Mouse (Mus musculus) liver, embryonic 12.5 days (tissue): ENCODE measurements around the gene Aldh6a1. TPM values are rescaled to one million over a fixed set of nuclear protein-coding genes. Genes with fewer than 3 reads are reported as not detected.

Source experiments
- ATAC-seq: fragments of 200-750 bp; cut with Nextera tagmentation; 2 replicates; pipeline ENCODE4 v1.8.0; 2017; ENCODE audit warnings: moderate number of reproducible peaks, mild to moderate bottlenecking, moderate library complexity
- H3K27ac ChIP-seq: fragments of 300-500 bp; sonication (generic); 2 replicates; pipeline ENCODE4 v1.5.1; 2016; ENCODE audit warnings: mild to moderate bottlenecking
- H3K27me3 ChIP-seq: fragments of 300-500 bp; sonication (generic); replicated peaks from 2 replicates; pipeline ENCODE4 v1.6.1; 2016; ENCODE audit warnings: mild to moderate bottlenecking, moderate library complexity
- H3K36me3 ChIP-seq: fragments of 300-500 bp; sonication (generic); 2 replicates; pipeline ENCODE4 v1.6.1; 2016; ENCODE audit warnings: mild to moderate bottlenecking, moderate library complexity
- H3K4me1 ChIP-seq: fragments of 300-500 bp; sonication (generic); 2 replicates; pipeline ENCODE4 v1.6.1; 2016
- H3K4me2 ChIP-seq: fragments of 300-500 bp; sonication (generic); 2 replicates; pipeline ENCODE4 v1.6.1; 2016; ENCODE audit warnings: mild to moderate bottlenecking, moderate library complexity
- H3K4me3 ChIP-seq: fragments of 300-500 bp; sonication (generic); 2 replicates; pipeline ENCODE4 v1.5.1; 2016; ENCODE audit warnings: mild to moderate bottlenecking, moderate library complexity
- H3K9ac ChIP-seq: fragments of 300-500 bp; sonication (generic); 2 replicates; pipeline ENCODE4 v1.6.1; 2016; ENCODE audit warnings: mild to moderate bottlenecking, moderate library complexity
- H3K9me3 ChIP-seq: fragments of 300-500 bp; sonication (generic); replicated peaks from 2 replicates; pipeline ENCODE4 v1.6.1; 2016; ENCODE audit warnings: mild to moderate bottlenecking, moderate library complexity
- WGBS: fragments of 180-500 bp; shearing (Covaris S2); methylation state at CpG from one replicate; pipeline ENCODE4 v1.1.7; 2016; ENCODE audit not compliant: insufficient replicate concordance; 5-methylcytosine and 5-hydroxymethylcytosine counted together
- polyA plus RNA-seq: library from polyadenylated mRNA; unstranded; fragments of >200 nt; fragmentation: Nextera tagmentation; extraction: Ambion mirVana; gene quantifications from 2 replicates; pipeline ENCODE4 v1.2.1, GENCODE M21; 2016

Aldh6a1 gene
- polyA plus RNA-seq: 17.4 and 17.9 TPM in 2 replicates

GRCm38 (mm10) chr12:84450718-84451646 lies at the start of gene Aldh6a1, which contains the start of gene Lin52:
TSS of gene Aldh6a1 (minus strand) at chr12:84451004.
TSS of gene Lin52 (plus strand) at chr12:84451422.
- Histone ChIP-seq H3K9ac (peak within 1 kb of the TSS; percentile 85), H3K27ac (peak within 1 kb of the TSS; percentile 81), H3K9me3 (no peaks in the 10 kb centered on the region), H3K36me3 (peaks cover 14% of the 10 kb centered on the region), H3K27me3 (peaks cover 23% of the 10 kb centered on the region), H3K4me3 (peak within 1 kb of the TSS; percentile 93), H3K4me1 (peaks cover 43% of the 10 kb centered on the region), H3K4me2 (peak within 1 kb of the TSS; percentile 97)
- peak; percentile 97 for ATAC-seq
- under 1% methylated on average over 48 of the region's 49 CpGs for WGBS

- H3K36me3 ChIP-seq: no peaks in the 10 kb centered on the region
- no peak for ATAC-seq
- no peaks in the 10 kb centered on the region for H3K27me3 ChIP-seq
- H3K9me3 ChIP-seq: no peaks in the 10 kb centered on the region
- peaks cover 18% of the 10 kb centered on the region for H3K4me1 ChIP-seq
- H3K9ac ChIP-seq: no peak overlapping the region
- 63% methylated on average over 1 of the region's 1 CpGs for WGBS
- H3K27ac ChIP-seq: no peak overlapping the region
- H3K4me2 ChIP-seq: no peak overlapping the region
- H3K4me3 ChIP-seq: no peak overlapping the region
These were observed 46.0 kb upstream of the Aldh6a1 start for GRCm38 (mm10) chr12:84496795-84497194.

GRCm38 (mm10) chr12:84487324-84488056 lies 36.7 kb upstream of the Aldh6a1 start:
- Histone ChIP-seq H3K27me3 (no peaks in the 10 kb centered on the region), H3K4me1 (peaks cover 6% of the 10 kb centered on the region; the same call in 1 of the 2 replicates), H3K9ac (no peak overlapping the region), H3K27ac (no peak overlapping the region), H3K36me3 (no peaks in the 10 kb centered on the region; the same call in 1 of the 2 replicates), H3K4me2 (no peak overlapping the region), H3K9me3 (no peaks in the 10 kb centered on the region), H3K4me3 (no peak overlapping the region)
- ATAC-seq: no peak
- 53% methylated on average over 8 of the region's 8 CpGs for WGBS

- Histone ChIP-seq H3K4me1 (peaks cover 16% of the 10 kb centered on the region), H3K9ac (no peak overlapping the region), H3K9me3 (no peaks in the 10 kb centered on the region), H3K4me2 (no peak overlapping the region), H3K36me3 (peaks cover 16% of the 10 kb centered on the region), H3K4me3 (no peak overlapping the region), H3K27ac (peak overlapping the region; percentile 57; the same call in 1 of the 2 replicates), H3K27me3 (no peaks in the 10 kb centered on the region)
- 81% methylated on average over 14 of the region's 14 CpGs for WGBS
- ATAC-seq: peak; percentile 42; the same call in 1 of the 2 replicates
These were observed 32.2 kb upstream of the Aldh6a1 start for GRCm38 (mm10) chr12:84482778-84483585.

GRCm38 (mm10) chr12:84481251-84481650 lies 30.4 kb upstream of the Aldh6a1 start:
- Histone ChIP-seq H3K9me3 (no peaks in the 10 kb centered on the region), H3K36me3 (peaks cover 16% of the 10 kb centered on the region), H3K27ac (0 out of 2 replicates have a peak overlapping the region, but pooled peaks have one; percentile 25), H3K27me3 (no peaks in the 10 kb centered on the region), H3K9ac (no peak overlapping the region), H3K4me2 (no peak overlapping the region), H3K4me1 (peaks cover 10% of the 10 kb centered on the region), H3K4me3 (no peak overlapping the region)
- 0 out of 2 replicates have a peak, but pooled peaks have one; percentile 47 for ATAC-seq
- WGBS: 64% methylated on average over 2 of the region's 2 CpGs

- Histone ChIP-seq H3K27me3 (no peaks in the 10 kb centered on the region), H3K9me3 (no peaks in the 10 kb centered on the region), H3K4me3 (no peak overlapping the region), H3K4me1 (peaks cover 10% of the 10 kb centered on the region), H3K36me3 (peaks cover 31% of the 10 kb centered on the region), H3K27ac (no peak overlapping the region), H3K4me2 (no peak overlapping the region), H3K9ac (no peak overlapping the region)
- 80% methylated on average over 7 of the region's 7 CpGs for WGBS
- no peak for ATAC-seq
These were observed 28.1 kb upstream of the Aldh6a1 start for GRCm38 (mm10) chr12:84478937-84479336.

GRCm38 (mm10) chr12:84468701-84469100 lies 17.9 kb upstream of the Aldh6a1 start:
- WGBS: 0% methylated on average over 1 of the region's 1 CpGs
- Histone ChIP-seq H3K4me1 (no peaks in the 10 kb centered on the region), H3K27ac (no peak overlapping the region), H3K4me2 (no peak overlapping the region), H3K4me3 (no peak overlapping the region), H3K27me3 (no peaks in the 10 kb centered on the region), H3K36me3 (peaks cover 62% of the 10 kb centered on the region), H3K9ac (no peak overlapping the region), H3K9me3 (no peaks in the 10 kb centered on the region)
- ATAC-seq: no peak

GRCm38 (mm10) chr12:84462856-84463255 lies 12.1 kb upstream of the Aldh6a1 start:
- Histone ChIP-seq H3K4me2 (no peak overlapping the region), H3K27me3 (no peaks in the 10 kb centered on the region), H3K36me3 (peaks cover 80% of the 10 kb centered on the region), H3K9me3 (peaks cover 7% of the 10 kb centered on the region), H3K4me1 (no peaks in the 10 kb centered on the region), H3K27ac (no peak overlapping the region), H3K9ac (no peak overlapping the region), H3K4me3 (no peak overlapping the region)
- WGBS: 75% methylated on average over 3 of the region's 3 CpGs
- no peak for ATAC-seq

- no peak overlapping the region for H3K4me2 ChIP-seq
- ATAC-seq: no peak
- 83% methylated on average over 5 of the region's 5 CpGs for WGBS
- H3K9ac ChIP-seq: no peak overlapping the region
- H3K27me3 ChIP-seq: no peaks in the 10 kb centered on the region
- no peak overlapping the region for H3K4me3 ChIP-seq
- H3K4me1 ChIP-seq: no peaks in the 10 kb centered on the region
- H3K9me3 ChIP-seq: peaks cover 7% of the 10 kb centered on the region
- peaks cover 79% of the 10 kb centered on the region for H3K36me3 ChIP-seq
- no peak overlapping the region for H3K27ac ChIP-seq
These were observed 10.6 kb upstream of the Aldh6a1 start for GRCm38 (mm10) chr12:84461416-84461815.

- 0 out of 2 replicates have a peak, but pooled peaks cover 4% of the 10 kb centered on the region for H3K4me1 ChIP-seq
- H3K9ac ChIP-seq: no peak overlapping the region
- no peak overlapping the region for H3K4me2 ChIP-seq
- no peak overlapping the region for H3K27ac ChIP-seq
- no peak for ATAC-seq
- peaks cover 7% of the 10 kb centered on the region for H3K9me3 ChIP-seq
- H3K27me3 ChIP-seq: no peaks in the 10 kb centered on the region
- 71% methylated on average over 1 of the region's 1 CpGs for WGBS
- H3K4me3 ChIP-seq: no peak overlapping the region
- H3K36me3 ChIP-seq: peaks cover 85% of the 10 kb centered on the region
These were observed 9.0 kb upstream of the Aldh6a1 start for GRCm38 (mm10) chr12:84459845-84460244.

- Histone ChIP-seq H3K4me2 (no peak overlapping the region), H3K27me3 (no peaks in the 10 kb centered on the region), H3K4me1 (peaks cover 33% of the 10 kb centered on the region), H3K4me3 (no peak overlapping the region), H3K9ac (no peak overlapping the region), H3K27ac (no peak overlapping the region), H3K9me3 (peaks cover 7% of the 10 kb centered on the region), H3K36me3 (peaks cover 63% of the 10 kb centered on the region)
- 87% methylated on average over 3 of the region's 3 CpGs for WGBS
- no peak for ATAC-seq
These were observed 6.1 kb upstream of the Aldh6a1 start for GRCm38 (mm10) chr12:84456911-84457310.
